Mouse (Mus musculus): ENCODE measurements around the gene Fam20a.

Gene Fam20a

GRCm38 (mm10) chr11:109721781-109722446, at the start of gene Fam20a:
Gene Fam20a (minus strand): TSS chr11:109722279.
- 0 out of 2 replicates have a peak, but pooled peaks have one; percentile 31 for ATAC-seq (ENCODE audit: insufficient number of reproducible peaks, low FRiP score, low TSS enrichment)

GRCm38 (mm10) chr11:109771381-109771780, 49.3 kb upstream of the Fam20a start:
- no peak for ATAC-seq (ENCODE audit: insufficient number of reproducible peaks, low FRiP score, low TSS enrichment)

GRCm38 (mm10) chr11:109770185-109770584, 48.1 kb upstream of the Fam20a start:
- no peak for ATAC-seq (ENCODE audit: insufficient number of reproducible peaks, low FRiP score, low TSS enrichment)

- ATAC-seq (ENCODE audit: insufficient number of reproducible peaks, low FRiP score, low TSS enrichment): no peak
Measured at GRCm38 (mm10) chr11:109769091-109769490, 47.0 kb upstream of the Fam20a start.

- ATAC-seq (ENCODE audit: insufficient number of reproducible peaks, low FRiP score, low TSS enrichment): no peak
Measured at GRCm38 (mm10) chr11:109760063-109760462, 38.0 kb upstream of the Fam20a start.

- ATAC-seq (ENCODE audit: insufficient number of reproducible peaks, low FRiP score, low TSS enrichment): no peak
Measured at GRCm38 (mm10) chr11:109758616-109759215, 36.6 kb upstream of the Fam20a start.

- ATAC-seq (ENCODE audit: insufficient number of reproducible peaks, low FRiP score, low TSS enrichment): no peak; the same call in 1 of the 2 replicates
Measured at GRCm38 (mm10) chr11:109754105-109754602, 32.1 kb upstream of the Fam20a start.

GRCm38 (mm10) chr11:109751636-109752603, 29.8 kb upstream of the Fam20a start:
- no peak for ATAC-seq (ENCODE audit: insufficient number of reproducible peaks, low FRiP score, low TSS enrichment)

GRCm38 (mm10) chr11:109745210-109745609, 23.1 kb upstream of the Fam20a start:
- no peak for ATAC-seq (ENCODE audit: insufficient number of reproducible peaks, low FRiP score, low TSS enrichment)

- ATAC-seq (ENCODE audit: insufficient number of reproducible peaks, low FRiP score, low TSS enrichment): no peak
Measured at GRCm38 (mm10) chr11:109737967-109738366, 15.9 kb upstream of the Fam20a start.

- no peak for ATAC-seq (ENCODE audit: insufficient number of reproducible peaks, low FRiP score, low TSS enrichment)
Measured at GRCm38 (mm10) chr11:109736406-109736805, 14.3 kb upstream of the Fam20a start.

- ATAC-seq (ENCODE audit: insufficient number of reproducible peaks, low FRiP score, low TSS enrichment): no peak
Measured at GRCm38 (mm10) chr11:109734341-109734740, 12.3 kb upstream of the Fam20a start.

GRCm38 (mm10) chr11:109732726-109733438, 10.8 kb upstream of the Fam20a start:
- ATAC-seq (ENCODE audit: insufficient number of reproducible peaks, low FRiP score, low TSS enrichment): no peak

GRCm38 (mm10) chr11:109728371-109728770, 6.3 kb upstream of the Fam20a start:
- no peak for ATAC-seq (ENCODE audit: insufficient number of reproducible peaks, low FRiP score, low TSS enrichment)

GRCm38 (mm10) chr11:109722711-109723110, 632 bp upstream of the Fam20a start:
- no peak for ATAC-seq (ENCODE audit: insufficient number of reproducible peaks, low FRiP score, low TSS enrichment)

- no peak for ATAC-seq (ENCODE audit: insufficient number of reproducible peaks, low FRiP score, low TSS enrichment)
Measured at GRCm38 (mm10) chr11:109721320-109721780, 729 bp downstream of the Fam20a start.

- no peak for ATAC-seq (ENCODE audit: insufficient number of reproducible peaks, low FRiP score, low TSS enrichment)
Measured at GRCm38 (mm10) chr11:109720809-109721319, 1.2 kb downstream of the Fam20a start.

GRCm38 (mm10) chr11:109719399-109719798, 2.7 kb downstream of the Fam20a start:
- ATAC-seq (ENCODE audit: insufficient number of reproducible peaks, low FRiP score, low TSS enrichment): no peak

- no peak for ATAC-seq (ENCODE audit: insufficient number of reproducible peaks, low FRiP score, low TSS enrichment)
Measured at GRCm38 (mm10) chr11:109717966-109718895, 3.8 kb downstream of the Fam20a start.
